Mouse (Mus musculus) adipocyte (in vitro differentiated cells): ENCODE data around the gene Osbpl9.

Experiments
- DNase-seq: peaks from one replicate; pipeline ENCODE4 v3.0.0-alpha.2; 2016; ENCODE audit warnings: low spot score

Osbpl9 gene

DNA sequence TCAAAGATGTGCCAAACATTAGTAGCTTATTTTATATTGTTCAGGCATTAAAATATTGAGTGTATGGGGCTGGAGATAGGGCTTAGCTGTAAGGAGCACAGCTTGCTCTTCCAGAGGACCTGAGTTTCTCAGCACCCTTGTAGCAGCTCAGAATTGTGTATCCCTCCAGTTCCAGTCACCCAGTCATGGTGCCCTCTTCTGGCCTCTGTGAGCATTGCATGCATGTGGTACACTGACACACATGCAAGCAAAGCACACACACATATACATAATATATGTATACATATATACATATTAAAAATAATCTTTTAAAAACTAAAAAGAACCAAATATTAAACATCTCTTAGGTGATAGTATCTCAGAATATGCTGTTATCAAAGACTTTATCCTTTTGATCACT is 165.7 kb downstream of the Osbpl9 start:
- no peak for DNase-seq

DNA sequence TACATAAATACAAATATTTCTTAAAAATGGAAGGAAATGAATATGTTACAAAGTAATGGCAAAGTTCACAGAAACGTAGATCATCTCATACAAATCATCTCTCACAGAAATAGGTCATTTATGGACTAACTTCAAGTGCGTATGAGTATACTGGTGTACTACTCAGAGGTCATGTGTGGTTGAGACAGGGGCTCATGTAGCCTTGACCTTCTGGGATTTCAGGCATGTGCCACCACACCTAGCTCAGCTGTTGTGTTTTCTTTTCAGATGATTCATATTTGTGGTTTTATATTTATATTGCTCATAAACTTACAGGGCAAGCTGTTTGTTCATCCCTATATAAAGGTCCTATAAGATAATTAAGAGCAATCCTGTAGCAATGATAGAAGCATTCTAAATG is 171.8 kb downstream of the Osbpl9 start:
- DNase-seq: no peak

DNA sequence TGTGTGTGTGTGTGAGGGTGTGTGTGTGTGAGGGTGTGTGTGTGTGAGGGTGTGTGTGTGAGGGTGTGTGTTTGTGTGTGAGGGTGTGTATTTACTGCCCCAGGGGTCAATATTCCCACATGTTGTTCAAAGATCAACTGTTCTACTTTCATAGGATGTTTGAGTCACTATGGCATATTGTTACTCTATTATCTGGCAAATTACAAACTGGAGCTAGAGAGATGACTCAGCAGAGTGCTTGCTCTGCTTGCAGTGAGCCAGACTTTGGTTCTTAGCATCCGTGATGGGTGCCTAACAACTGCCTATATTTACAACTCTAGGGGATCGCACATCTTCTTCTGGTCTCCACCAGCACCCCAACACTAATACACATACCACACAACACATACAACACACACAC is 172.2 kb downstream of the Osbpl9 start:
- no peak for DNase-seq

DNA sequence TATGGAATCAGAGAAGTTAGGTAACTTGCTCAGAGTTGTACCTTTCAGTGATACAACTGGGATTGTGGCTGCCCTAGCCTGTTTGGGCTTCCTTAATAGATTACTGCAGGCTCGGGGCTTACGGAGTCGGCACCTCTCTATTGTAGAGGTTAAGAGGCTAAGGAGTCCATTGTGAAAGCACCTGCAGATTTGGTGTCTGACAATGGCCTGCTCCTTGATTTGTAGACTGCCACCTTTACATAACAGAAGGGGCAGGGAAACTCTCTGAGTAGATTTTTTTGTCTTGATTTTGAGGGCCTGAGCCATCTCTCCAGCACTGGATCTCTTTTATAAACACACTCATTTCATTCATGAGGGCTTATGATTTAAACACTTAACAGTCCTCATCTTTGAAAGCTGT is 175.5 kb downstream of the Osbpl9 start:
- no peak for DNase-seq

DNA sequence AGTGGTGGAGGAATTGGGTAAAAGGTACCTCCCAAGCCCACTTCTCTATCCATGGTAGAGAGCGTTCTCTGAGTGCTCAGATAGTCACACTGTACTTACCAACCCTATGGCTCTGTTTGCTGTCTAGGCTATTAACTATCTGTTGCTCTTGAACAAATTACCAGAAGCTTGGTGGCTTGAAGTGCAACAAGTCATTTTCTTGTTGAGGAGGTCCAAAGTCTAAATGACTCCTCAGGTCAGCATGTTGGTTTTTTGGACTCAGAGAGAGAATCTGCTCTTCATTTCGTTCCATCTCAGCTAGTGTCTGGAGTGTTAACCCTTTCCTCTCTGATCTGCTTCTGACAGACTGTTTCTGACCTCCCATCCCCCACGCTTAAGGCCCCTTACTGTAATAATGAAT is 177.0 kb downstream of the Osbpl9 start:
- no peak for DNase-seq

DNA sequence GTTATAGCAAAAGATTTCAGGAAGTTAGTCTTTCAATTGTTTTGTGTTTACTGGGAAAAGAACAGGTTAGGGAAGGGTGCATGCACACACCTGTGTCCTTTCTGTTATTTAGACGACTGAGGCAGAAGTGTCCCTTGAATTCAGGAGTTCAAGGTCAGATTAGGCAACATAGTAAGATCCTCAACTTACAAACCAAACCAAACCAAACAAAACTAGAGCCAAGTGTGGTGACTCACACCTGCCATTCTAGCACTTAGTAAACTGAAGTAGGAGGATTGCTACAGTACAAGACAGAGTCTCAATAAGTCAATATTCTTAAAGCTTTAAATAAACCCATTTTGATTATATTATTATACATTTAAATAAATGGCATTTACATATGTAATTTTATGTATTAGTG is 180.1 kb downstream of the Osbpl9 start:
- DNase-seq: peak; percentile 16

DNA sequence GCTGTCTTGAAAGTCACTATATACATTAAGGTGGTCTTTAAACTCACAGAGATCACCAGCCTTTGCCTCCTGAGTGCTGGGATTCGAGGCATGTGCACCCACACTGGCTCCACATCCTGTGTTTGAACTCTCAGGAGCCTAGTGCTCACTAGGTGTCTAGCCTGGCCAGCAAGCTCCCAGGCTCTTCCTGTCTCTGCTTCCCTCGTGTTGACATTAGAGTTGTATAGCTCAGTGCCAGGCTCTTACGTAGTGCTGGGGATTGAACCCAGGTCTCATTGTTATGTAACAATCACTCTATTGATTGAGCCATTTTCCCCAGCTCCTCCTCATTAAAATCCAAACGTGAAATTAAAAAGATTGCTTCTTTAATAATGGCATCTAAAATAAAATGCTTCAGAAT is 182.8 kb downstream of the Osbpl9 start:
- DNase-seq: no peak

DNA sequence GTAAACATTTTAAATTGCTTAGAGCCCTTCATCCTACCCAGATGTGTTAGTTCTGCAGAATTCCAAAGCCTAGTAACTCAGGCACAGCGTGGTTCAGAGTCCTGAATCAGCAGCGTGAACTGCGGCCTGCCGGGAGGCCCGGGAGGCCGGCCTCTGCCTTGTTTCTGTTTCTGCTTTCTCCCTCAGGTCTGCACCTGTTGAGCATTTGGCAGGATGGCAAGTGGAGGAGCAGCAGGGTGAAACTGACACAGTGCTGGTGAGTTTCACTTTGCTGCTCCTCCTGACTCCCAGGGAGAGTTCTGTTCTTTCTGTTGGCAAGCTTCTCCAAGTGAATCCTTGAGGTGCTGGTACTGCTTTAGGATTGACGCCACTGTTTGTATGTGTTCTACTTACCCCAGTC is 184.6 kb downstream of the Osbpl9 start:
- DNase-seq: peak; percentile 10

DNA sequence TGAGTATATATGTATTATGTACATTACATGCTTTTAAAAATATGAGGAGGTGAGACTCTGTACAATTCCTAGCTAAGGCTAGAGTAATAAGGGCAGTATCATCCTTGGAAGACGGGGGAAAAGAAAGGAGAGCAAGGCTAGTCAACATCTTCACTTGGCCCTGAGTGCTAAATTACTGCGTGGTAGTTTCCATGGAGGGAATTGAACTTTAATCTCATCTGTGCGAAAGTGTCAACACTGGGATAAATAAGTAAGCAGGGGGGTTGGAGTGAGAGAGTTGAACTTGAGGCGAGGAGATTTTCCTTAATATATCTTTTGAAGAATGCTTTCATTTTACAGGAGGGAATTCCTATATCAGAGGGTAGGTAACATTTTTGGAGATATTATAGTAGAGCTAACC is 188.0 kb downstream of the Osbpl9 start:
- no peak for DNase-seq
